Mouse (Mus musculus) erythroblast, embryonic 14.5 days (primary cell): ENCODE data around the gene Fubp3. TPM values are rescaled to one million over a fixed set of nuclear protein-coding genes. Genes with fewer than 3 reads are reported as not detected.
A peak's percentile ranks its signal among the peaks of the same experiment; 100 is the strongest.
"Not testable (repeated sequence)": the region's sequence is repeated elsewhere in the genome, so short reads cannot be mapped to it uniquely, and the experiment has no call there.

Experiments used
- H3K27me3 ChIP-seq: 2 replicates; pipeline ENCODE4 v1.6.1; 2012; ENCODE audit warnings: inconsistent platforms; ENCODE audit not compliant: control insufficient read depth
- H3K36me3 ChIP-seq: 2 replicates; pipeline ENCODE4 v1.6.1; 2012; ENCODE audit warnings: mild to moderate bottlenecking, inconsistent platforms; ENCODE audit not compliant: control insufficient read depth
- H3K4me1 ChIP-seq: 2 replicates; pipeline ENCODE4 v1.6.1; 2012; ENCODE audit warnings: inconsistent platforms; ENCODE audit not compliant: control insufficient read depth
- H3K4me3 ChIP-seq: replicated peaks from 2 replicates; pipeline ENCODE3; 2012; ENCODE audit warnings: moderate library complexity, mild to moderate bottlenecking, inconsistent platforms
- H3K9me3 ChIP-seq: 2 replicates; pipeline ENCODE4 v1.6.1; 2012; ENCODE audit warnings: low read length, inconsistent platforms, mixed read lengths; ENCODE audit not compliant: control insufficient read depth
- GATA1 ChIP-seq: IDR thresholded peaks from 2 replicates; pipeline ENCODE4 v1.6.1; 2012; ENCODE audit warnings: low read length, inconsistent platforms, mixed read lengths
- TAL1 ChIP-seq: IDR thresholded peaks from 3 replicates; pipeline ENCODE4 v1.6.1; 2012; ENCODE audit warnings: low read length, inconsistent platforms, mixed read lengths
- polyA plus RNA-seq: library from polyadenylated mRNA; stranded (reverse); fragments of >175 nt; gene quantifications from 2 replicates; pipeline ENCODE4 v1.2.3, GENCODE M21; 2012

The Fubp3 gene
- 0.96 and 1.5 TPM in 2 replicates for polyA plus RNA-seq

DNA sequence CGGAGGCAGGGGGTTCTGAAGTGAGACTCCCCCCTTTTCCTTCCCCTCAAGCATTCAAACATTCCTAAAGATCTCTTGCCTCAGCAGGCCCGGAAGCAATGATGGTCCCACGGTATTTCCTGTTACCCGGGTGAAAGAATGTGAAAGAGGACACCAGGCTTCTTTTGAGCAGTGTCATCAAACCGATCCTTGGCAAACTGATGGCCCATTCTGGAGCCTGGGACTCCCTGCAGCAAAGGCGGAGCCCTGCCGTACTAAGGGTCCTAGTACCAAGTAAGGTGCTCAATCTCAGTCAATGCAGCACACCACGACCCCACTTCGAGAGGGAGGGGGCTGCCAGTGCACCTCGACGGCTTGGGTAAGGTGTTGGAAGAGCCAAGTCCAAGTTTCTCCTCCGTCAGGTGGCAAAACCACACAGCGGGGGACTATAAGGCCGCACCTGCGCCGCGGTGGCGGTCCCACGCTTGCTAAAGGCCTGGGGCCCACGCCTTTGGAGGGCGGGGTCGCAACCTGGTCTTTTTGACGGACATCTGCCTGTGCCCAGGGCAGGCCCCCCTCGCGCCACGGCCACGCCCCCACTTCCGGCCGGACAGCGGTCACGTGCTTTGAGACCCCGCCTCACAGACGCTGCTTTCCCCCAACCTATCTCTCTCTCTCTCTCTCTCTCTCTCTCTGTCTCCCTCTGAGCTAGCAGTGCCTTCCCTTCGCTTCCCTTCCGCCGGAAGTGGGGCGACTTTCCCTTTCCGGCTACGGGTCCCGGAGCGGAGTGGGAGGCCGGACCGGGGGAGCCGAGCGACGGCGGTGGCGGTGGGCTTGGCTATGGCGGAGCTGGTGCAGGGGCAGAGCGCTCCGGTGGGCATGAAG lies at the start of gene Fubp3:
TSS of gene Fubp3 (plus strand) at position 601 of the 864 bp plus-strand sequence.
- H3K4me1 ChIP-seq = peaks cover 26% of the 10 kb centered on the region
- TF ChIP-seq GATA1 (no peak), TAL1 (no peak)

DNA sequence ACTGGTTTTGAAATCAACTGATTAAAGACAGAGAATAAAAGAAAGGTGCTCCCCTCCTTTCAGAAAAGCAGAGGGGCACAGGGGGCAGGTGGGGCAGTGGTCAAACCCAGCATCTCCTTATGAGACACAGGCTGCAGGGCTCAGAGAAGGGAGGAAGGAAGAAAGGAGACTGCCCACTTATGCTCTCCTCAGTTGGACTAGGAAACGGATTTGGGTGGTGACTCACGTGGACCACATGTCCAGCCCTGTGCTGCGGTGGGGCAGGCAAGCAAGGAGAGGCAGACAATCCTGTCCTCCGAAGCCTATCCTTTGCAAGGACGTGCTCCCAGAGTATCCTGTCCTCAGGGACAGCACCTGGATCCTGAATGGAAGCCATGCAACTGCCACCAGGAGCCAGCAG lies 47.8 kb upstream of the Fubp3 start:
- Histone ChIP-seq H3K27me3 (no peaks in the 10 kb centered on the region; the same call in 1 of the 2 replicates), H3K36me3 (no peaks in the 10 kb centered on the region), H3K4me1 (no peaks in the 10 kb centered on the region), H3K4me3 (no peak overlapping the region), H3K9me3 (no peaks in the 10 kb centered on the region)
- TF ChIP-seq TAL1 (no peak), GATA1 (no peak)

More for the DNA sequence above, at the start of gene Fubp3:
- Histone ChIP-seq H3K36me3 (peaks cover 8% of the 10 kb centered on the region), H3K9me3 (peaks cover 2% of the 10 kb centered on the region; the same call in 1 of the 2 replicates), H3K27me3 (peaks cover 6% of the 10 kb centered on the region), H3K4me3 (peak within 1 kb of the TSS; percentile 80)

DNA sequence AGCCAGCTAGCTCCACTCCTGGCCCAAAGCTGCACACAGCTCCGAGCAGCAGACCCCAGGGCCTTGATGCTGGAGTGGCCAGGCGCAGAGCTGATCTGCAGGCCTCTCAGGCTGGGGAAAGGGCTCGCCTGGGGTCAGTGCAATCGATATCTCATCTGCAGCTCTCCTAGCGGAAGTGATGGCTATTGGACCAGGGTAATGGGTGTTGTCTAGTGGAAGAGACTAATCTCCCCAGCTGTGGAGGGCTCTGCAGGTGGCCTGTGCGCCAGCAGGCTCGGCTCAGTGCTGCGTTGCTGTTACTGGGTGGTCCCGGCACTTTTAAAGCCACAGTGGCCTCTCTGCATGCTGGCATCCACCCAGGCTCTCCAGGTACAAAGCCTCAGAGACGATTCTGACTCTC lies 46.7 kb upstream of the Fubp3 start:
- H3K27me3 ChIP-seq = no peaks in the 10 kb centered on the region; the same call in 1 of the 2 replicates

DNA sequence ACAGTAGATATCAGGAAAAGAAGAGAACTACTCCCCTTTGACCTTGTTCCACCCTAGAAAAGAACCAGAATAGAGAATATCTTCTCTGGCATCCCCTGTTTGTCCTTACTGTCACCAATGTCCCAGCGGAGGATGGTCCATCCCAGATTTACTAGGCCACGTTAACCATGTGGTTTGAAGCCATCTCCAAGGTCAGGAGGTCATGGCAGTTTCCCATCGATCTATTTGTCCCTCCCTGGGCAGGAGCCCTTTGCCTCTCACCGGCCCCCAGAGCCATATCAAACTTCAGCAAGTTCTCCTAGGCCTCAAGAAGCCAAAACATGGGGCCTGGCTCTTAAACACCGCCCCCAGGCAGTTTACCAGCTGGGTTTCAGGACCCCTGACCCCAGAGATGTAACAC lies 42.2 kb upstream of the Fubp3 start:
- TF ChIP-seq TAL1 (no peak), GATA1 (no peak)
- no peaks in the 10 kb centered on the region for H3K9me3 ChIP-seq
- no peak overlapping the region for H3K4me3 ChIP-seq
- H3K36me3 ChIP-seq = no peaks in the 10 kb centered on the region
- H3K4me1 ChIP-seq = no peaks in the 10 kb centered on the region
- no peaks in the 10 kb centered on the region for H3K27me3 ChIP-seq

More for the DNA sequence above, 46.7 kb upstream of the Fubp3 start:
- Histone ChIP-seq H3K36me3 (no peaks in the 10 kb centered on the region), H3K9me3 (no peaks in the 10 kb centered on the region), H3K4me1 (no peaks in the 10 kb centered on the region), H3K4me3 (no peak overlapping the region)
- no peak for TF ChIP-seq GATA1
- no peak for TF ChIP-seq TAL1

DNA sequence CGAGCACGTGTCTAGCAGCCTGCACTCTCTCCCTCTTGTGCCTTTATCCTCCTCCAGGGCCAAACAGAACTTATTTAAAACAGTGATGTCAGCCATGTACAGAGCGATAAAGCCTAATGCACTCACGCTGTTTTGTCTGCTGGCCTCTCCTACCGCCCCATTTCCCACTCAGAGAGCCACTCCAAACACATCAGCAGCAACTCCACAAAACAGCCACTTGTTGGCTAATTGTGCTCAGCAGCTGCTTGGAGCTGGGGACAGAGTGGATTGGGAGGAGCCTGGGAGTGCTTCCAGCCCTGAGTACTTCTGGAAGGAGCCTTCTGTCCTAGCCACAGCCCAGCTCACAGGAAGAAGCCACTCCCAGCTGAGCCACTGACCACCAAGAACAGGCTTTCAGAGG lies 35.4 kb upstream of the Fubp3 start:
- Histone ChIP-seq H3K4me3 (no peak overlapping the region), H3K36me3 (no peaks in the 10 kb centered on the region), H3K27me3 (no peaks in the 10 kb centered on the region), H3K4me1 (no peaks in the 10 kb centered on the region), H3K9me3 (no peaks in the 10 kb centered on the region)
- TF ChIP-seq GATA1 (no peak), TAL1 (no peak)

DNA sequence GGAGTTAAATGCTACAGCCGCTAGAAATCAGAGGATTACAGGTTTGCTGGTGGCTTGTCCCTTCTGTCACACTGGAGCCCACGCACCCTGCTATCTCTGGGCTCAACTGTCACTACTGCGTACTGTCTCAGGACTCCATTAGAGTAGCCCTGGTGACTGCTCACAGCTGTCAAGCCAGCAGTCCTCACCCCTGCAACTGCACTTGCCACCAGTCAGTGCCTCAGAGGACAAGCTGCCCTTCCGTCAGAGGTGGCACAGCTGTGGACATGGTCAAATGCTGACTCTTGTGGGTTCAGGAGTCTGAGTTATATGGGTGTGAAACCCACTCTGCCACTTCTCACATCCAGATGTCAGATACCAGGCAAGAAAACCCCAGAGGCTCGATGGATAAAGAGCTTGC lies 33.7 kb upstream of the Fubp3 start:
- no peaks in the 10 kb centered on the region for H3K36me3 ChIP-seq
- H3K4me1 ChIP-seq = no peaks in the 10 kb centered on the region
- H3K9me3 ChIP-seq = no peaks in the 10 kb centered on the region
- no peak overlapping the region for H3K4me3 ChIP-seq
- TF ChIP-seq GATA1 = no peak
- no peak for TF ChIP-seq TAL1
- H3K27me3 ChIP-seq = no peaks in the 10 kb centered on the region

DNA sequence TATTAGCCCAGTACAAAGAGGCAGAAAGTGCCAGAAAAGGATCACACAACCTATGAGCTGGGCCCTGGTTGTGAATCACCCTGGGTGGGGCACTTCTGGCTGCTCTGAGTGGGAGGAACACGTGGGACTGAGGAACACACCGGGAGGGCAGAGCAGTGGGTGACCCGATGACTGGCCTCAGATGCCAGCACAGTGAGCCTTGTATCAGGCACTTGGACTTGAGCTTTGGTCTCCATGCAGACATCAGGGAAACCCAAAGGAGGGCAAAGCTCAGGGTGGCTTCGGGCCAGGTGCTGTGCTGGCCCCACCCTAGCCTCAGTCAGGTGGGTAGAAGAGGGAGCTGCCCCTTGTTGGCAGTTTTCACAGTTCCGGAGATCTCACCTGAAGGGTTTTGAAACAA lies 30.9 kb upstream of the Fubp3 start:
- Histone ChIP-seq H3K4me3 (no peak overlapping the region), H3K36me3 (no peaks in the 10 kb centered on the region), H3K27me3 (no peaks in the 10 kb centered on the region), H3K4me1 (no peaks in the 10 kb centered on the region), H3K9me3 (no peaks in the 10 kb centered on the region)
- TF ChIP-seq TAL1 (no peak), GATA1 (no peak)

DNA sequence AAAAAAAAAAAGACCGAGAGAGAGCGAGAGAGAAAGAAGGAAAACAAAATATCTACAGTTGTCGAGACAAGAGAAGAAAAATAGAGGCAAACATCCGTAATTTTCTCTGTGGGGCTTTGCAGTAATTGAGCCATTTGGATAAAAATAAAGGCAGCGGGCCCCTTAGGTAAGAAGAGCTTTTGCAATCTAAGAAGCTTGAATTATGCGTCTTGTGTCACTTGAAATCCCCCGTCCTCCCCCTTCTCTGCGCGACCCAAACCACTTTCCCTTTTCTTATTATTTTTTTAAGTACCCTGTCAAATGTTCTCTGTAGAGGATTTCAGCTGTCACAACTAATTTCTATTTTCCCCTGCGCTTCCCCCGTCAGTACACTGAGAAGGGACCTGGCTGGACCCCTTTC lies 24.7 kb upstream of the Fubp3 start:
- Histone ChIP-seq H3K27me3 (no peaks in the 10 kb centered on the region), H3K36me3 (no peaks in the 10 kb centered on the region), H3K4me1 (no peaks in the 10 kb centered on the region), H3K4me3 (no peak overlapping the region), H3K9me3 (no peaks in the 10 kb centered on the region)
- no peak for TF ChIP-seq GATA1
- no peak for TF ChIP-seq TAL1

DNA sequence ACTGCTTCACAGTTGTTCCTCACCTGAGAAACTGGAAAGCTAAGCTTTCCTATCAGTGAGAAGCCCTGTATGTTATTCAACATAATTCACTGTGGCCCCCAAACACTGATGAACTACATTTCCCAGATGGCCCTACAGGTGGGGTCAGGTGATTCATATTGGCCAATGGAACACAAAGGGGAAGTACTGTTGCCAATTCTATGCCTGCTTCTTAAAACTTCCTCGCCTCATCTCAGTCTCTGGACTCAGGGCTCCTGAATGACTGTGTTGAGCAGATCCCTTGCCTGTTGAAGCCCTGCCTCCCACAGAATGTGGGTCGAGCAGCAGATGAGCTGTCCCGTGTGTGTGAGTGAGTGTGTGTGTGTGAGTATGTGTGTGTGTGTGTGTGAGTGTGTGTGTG lies 21.9 kb upstream of the Fubp3 start:
- no peaks in the 10 kb centered on the region for H3K27me3 ChIP-seq
- no peaks in the 10 kb centered on the region for H3K36me3 ChIP-seq
- H3K9me3 ChIP-seq = no peaks in the 10 kb centered on the region
- H3K4me3 ChIP-seq = no peak overlapping the region
- no peaks in the 10 kb centered on the region for H3K4me1 ChIP-seq
- TF ChIP-seq GATA1 (no peak), TAL1 (no peak)

DNA sequence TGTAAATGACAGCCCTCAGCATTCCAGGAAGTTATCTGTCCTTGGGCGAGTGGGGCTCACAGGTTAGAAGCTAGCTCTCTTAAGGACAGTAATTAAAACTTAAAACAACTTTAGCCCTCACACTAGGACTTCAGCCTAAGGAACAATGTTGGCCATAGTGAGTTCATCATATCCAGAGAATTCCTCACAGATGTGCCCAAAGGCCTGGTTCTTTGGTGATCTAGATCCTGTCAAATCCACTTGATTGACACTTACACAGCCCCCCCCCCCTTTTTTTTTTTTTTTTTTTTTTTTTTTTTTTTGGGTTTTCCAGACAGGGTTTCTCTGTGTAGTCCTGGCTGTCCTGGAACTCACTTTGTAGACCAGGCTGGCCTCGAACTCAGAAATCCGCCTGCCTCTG lies 21.1 kb upstream of the Fubp3 start:
- not testable (repeated sequence) for H3K36me3 ChIP-seq, H3K27me3 ChIP-seq, H3K9me3 ChIP-seq, H3K4me3 ChIP-seq, H3K4me1 ChIP-seq
- peak; percentile 7; the same call in 1 of the 3 replicates for TF ChIP-seq TAL1
